ENCODE assay signal across 23 mouse cellular contexts in genomic region chr7:73747531-73747930, GRCm38 (mm10). TPM values are rescaled to one million over a fixed set of nuclear protein-coding genes. Genes with fewer than 3 reads are reported as not detected.
DNase-seq lines count a peak whose midpoint lies in the region; ATAC-seq lines count a peak whose summit lies in the region.
"Had no signal": no experiment of that assay in that cellular context is flagged by ENCODE, and none has a peak within 500 bp of the region (broad histone marks: within the 10 kb centered on the region; RNA-seq: fewer than 3 reads in every experiment).

No protein-coding gene starts in this region.

- 0 out of 2 replicates have a peak, but pooled peaks cover 6% of the 10 kb centered on the region for H3K9me3 ChIP-seq in hindbrain, embryonic 10.5 days
- peaks cover 7% of the 10 kb centered on the region; the same call in 1 of the 2 replicates for H3K9me3 ChIP-seq in hindbrain, embryonic 14.5 days (ENCODE audit: control insufficient read depth, low read length)
- no peaks in the 10 kb centered on the region for H3K9me3 ChIP-seq in intestine, embryonic 14.5 days (ENCODE audit: control insufficient read depth, low read length)
- no peaks in the 10 kb centered on the region for H3K9me3 ChIP-seq in intestine, embryonic 15.5 days
- H3K9me3 ChIP-seq in stomach, embryonic 15.5 days = no peaks in the 10 kb centered on the region
- no peaks in the 10 kb centered on the region for H3K9me3 ChIP-seq in forebrain, embryonic 12.5 days
- H3K9me3 ChIP-seq: embryonic facial prominence, embryonic 12.5 days; heart, embryonic 12.5 days; limb, embryonic 15.5 days; midbrain, embryonic 10.5 days had no signal

- ATAC-seq in hindbrain, embryonic 14.5 days (ENCODE audit: low FRiP score) = no peak
- ATAC-seq in intestine, embryonic 14.5 days (replicated peaks; ENCODE audit: low FRiP score, low TSS enrichment, low read depth) = peak; percentile 51; the same call in 1 of the 2 replicates
- ATAC-seq in intestine, embryonic 15.5 days = peak; percentile 87
- ATAC-seq in stomach, embryonic 15.5 days (ENCODE audit: insufficient read depth, low FRiP score, low read depth) = 0 out of 2 replicates have a peak, but pooled peaks have one; percentile 37
- no peak for ATAC-seq in forebrain, embryonic 12.5 days (ENCODE audit: low FRiP score)
- ATAC-seq: activated CD4-positive, CD25-positive, alpha-beta regulatory T cell, adult 4 months; forebrain, embryonic 14.5 days had no signal

- DNase-seq in hindbrain, embryonic 10.5 days (ENCODE audit: low spot score) = no peak
- no peak for DNase-seq in hindbrain, embryonic 14.5 days (ENCODE audit: low spot score)
- peak; percentile 57 for DNase-seq in intestine, embryonic 14.5 days (ENCODE audit: low spot score)
- DNase-seq in kidney, postnatal 10 days = no peak
- DNase-seq: adrenal gland, adult 8-10 months; cerebellum, adult 11-12 months; cerebellum, postnatal 25 days; gastrocnemius, adult 2 months; heart, postnatal 36 days; kidney, adult 18-20 months; left cerebral cortex, postnatal 4 days; thymus, postnatal 14 days had no signal

- H3K4me2 ChIP-seq in hindbrain, embryonic 14.5 days (replicated peaks) = no peak overlapping the region
- no peak overlapping the region for H3K4me2 ChIP-seq in intestine, embryonic 14.5 days (ENCODE audit: low read length)
- no peak overlapping the region for H3K4me2 ChIP-seq in intestine, embryonic 15.5 days (replicated peaks)
- peak overlapping the region; percentile 23; the same call in 1 of the 2 replicates for H3K4me2 ChIP-seq in stomach, embryonic 15.5 days
- H3K4me2 ChIP-seq in forebrain, embryonic 12.5 days = no peak overlapping the region
- H3K4me2 ChIP-seq: embryonic facial prominence, embryonic 12.5 days; heart, embryonic 12.5 days; limb, embryonic 15.5 days had no signal

- H3K9ac ChIP-seq in hindbrain, embryonic 14.5 days = no peak overlapping the region
- H3K9ac ChIP-seq in intestine, embryonic 14.5 days (ENCODE audit: low read length) = no peak overlapping the region
- H3K9ac ChIP-seq in intestine, embryonic 15.5 days = no peak overlapping the region
- H3K9ac ChIP-seq in stomach, embryonic 15.5 days = no peak overlapping the region
- no peak overlapping the region for H3K9ac ChIP-seq in forebrain, embryonic 12.5 days
- H3K9ac ChIP-seq: embryonic facial prominence, embryonic 12.5 days; heart, embryonic 12.5 days; limb, embryonic 15.5 days; liver, embryonic 14.5 days had no signal

- H3K4me3 ChIP-seq in hindbrain, embryonic 10.5 days = no peak overlapping the region
- H3K4me3 ChIP-seq in hindbrain, embryonic 14.5 days (replicated peaks; ENCODE audit: low read length) = no peak overlapping the region
- no peak overlapping the region for H3K4me3 ChIP-seq in intestine, embryonic 14.5 days (ENCODE audit: low read depth, low read length)
- no peak overlapping the region for H3K4me3 ChIP-seq in intestine, embryonic 15.5 days (replicated peaks)
- no peak overlapping the region for H3K4me3 ChIP-seq in stomach, embryonic 15.5 days (replicated peaks)
- H3K4me3 ChIP-seq in forebrain, embryonic 12.5 days (replicated peaks) = no peak overlapping the region
- H3K4me3 ChIP-seq: embryonic facial prominence, embryonic 12.5 days; gastrocnemius, adult 2 months; heart, embryonic 12.5 days; limb, embryonic 15.5 days; midbrain, embryonic 10.5 days had no signal

- 0 out of 2 replicates have a peak, but pooled peaks cover 6% of the 10 kb centered on the region for H3K4me1 ChIP-seq in hindbrain, embryonic 10.5 days (replicated peaks)
- no peaks in the 10 kb centered on the region for H3K4me1 ChIP-seq in hindbrain, embryonic 14.5 days (replicated peaks; ENCODE audit: control insufficient read depth, insufficient read depth, low read length)
- 0 out of 2 replicates have a peak, but pooled peaks cover 5% of the 10 kb centered on the region for H3K4me1 ChIP-seq in intestine, embryonic 14.5 days (replicated peaks; ENCODE audit: control insufficient read depth, insufficient read depth, low read length)
- H3K4me1 ChIP-seq in intestine, embryonic 15.5 days (replicated peaks) = no peaks in the 10 kb centered on the region
- peaks cover 34% of the 10 kb centered on the region for H3K4me1 ChIP-seq in stomach, embryonic 15.5 days
- peaks cover 8% of the 10 kb centered on the region for H3K4me1 ChIP-seq in forebrain, embryonic 12.5 days

- peak overlapping the region; percentile 56; the same call in 1 of the 2 replicates for H3K27ac ChIP-seq in hindbrain, embryonic 10.5 days
- no peak overlapping the region for H3K27ac ChIP-seq in hindbrain, embryonic 14.5 days
- 0 out of 2 replicates have a peak overlapping the region, but pooled peaks have one; percentile 8 for H3K27ac ChIP-seq in intestine, embryonic 14.5 days (ENCODE audit: low read depth)
- peak overlapping the region; percentile 42; the same call in 1 of the 2 replicates for H3K27ac ChIP-seq in intestine, embryonic 15.5 days
- H3K27ac ChIP-seq in stomach, embryonic 15.5 days = peak overlapping the region; percentile 81
- H3K27ac ChIP-seq in forebrain, embryonic 12.5 days = no peak overlapping the region
- H3K27ac ChIP-seq: embryonic facial prominence, embryonic 12.5 days; gastrocnemius, adult 2 months; limb, embryonic 15.5 days; liver, embryonic 14.5 days; midbrain, embryonic 10.5 days had no signal

- peaks cover 6% of the 10 kb centered on the region; the same call in 1 of the 2 replicates for H3K27me3 ChIP-seq in hindbrain, embryonic 10.5 days (ENCODE audit: insufficient read depth, poor library complexity, severe bottlenecking)
- no peaks in the 10 kb centered on the region for H3K27me3 ChIP-seq in hindbrain, embryonic 14.5 days (ENCODE audit: control insufficient read depth, insufficient read depth, low read length)
- no peaks in the 10 kb centered on the region for H3K27me3 ChIP-seq in intestine, embryonic 14.5 days (replicated peaks; ENCODE audit: control insufficient read depth, insufficient read depth, low read length)
- H3K27me3 ChIP-seq in intestine, embryonic 15.5 days (replicated peaks) = no peaks in the 10 kb centered on the region
- no peaks in the 10 kb centered on the region for H3K27me3 ChIP-seq in stomach, embryonic 15.5 days (replicated peaks)
- peaks cover 11% of the 10 kb centered on the region for H3K27me3 ChIP-seq in forebrain, embryonic 12.5 days
- H3K27me3 ChIP-seq: embryonic facial prominence, embryonic 12.5 days; heart, embryonic 12.5 days; limb, embryonic 15.5 days had no signal

- 91% methylated on average over 3 of the region's 3 CpGs for WGBS in hindbrain, embryonic 10.5 days
- WGBS in hindbrain, embryonic 14.5 days = 92% methylated on average over 3 of the region's 3 CpGs
- WGBS in intestine, embryonic 14.5 days = 71% methylated on average over 3 of the region's 3 CpGs
- WGBS in intestine, embryonic 15.5 days = 67% methylated on average over 3 of the region's 3 CpGs
- WGBS in stomach, embryonic 15.5 days = 76% methylated on average over 3 of the region's 3 CpGs
- 83% methylated on average over 3 of the region's 3 CpGs for WGBS in forebrain, embryonic 12.5 days

- H3K36me3 ChIP-seq in hindbrain, embryonic 10.5 days = no peaks in the 10 kb centered on the region
- no peaks in the 10 kb centered on the region for H3K36me3 ChIP-seq in hindbrain, embryonic 14.5 days (replicated peaks; ENCODE audit: control insufficient read depth, insufficient read depth)
- no peaks in the 10 kb centered on the region for H3K36me3 ChIP-seq in intestine, embryonic 14.5 days (ENCODE audit: control insufficient read depth, insufficient read depth, low read length)
- H3K36me3 ChIP-seq in intestine, embryonic 15.5 days = no peaks in the 10 kb centered on the region
- no peaks in the 10 kb centered on the region for H3K36me3 ChIP-seq in stomach, embryonic 15.5 days
- H3K36me3 ChIP-seq in forebrain, embryonic 12.5 days (replicated peaks) = no peaks in the 10 kb centered on the region
- H3K36me3 ChIP-seq: embryonic facial prominence, embryonic 12.5 days; heart, embryonic 12.5 days; limb, embryonic 15.5 days; midbrain, embryonic 10.5 days had no signal

RNA-seq across cellular contexts. Expression of gene Fam174b, which starts 7.4 kb away (rescaled TPM):
- 26.1 and 27.4 TPM in 2 replicates for polyA plus RNA-seq in hindbrain, embryonic 10.5 days (2016; fragmentation: Nextera tagmentation; extraction: Ambion mirVana)
- 32.9 and 37.6 TPM in 2 replicates for polyA plus RNA-seq in hindbrain, embryonic 14.5 days (2014; fragmentation: Nextera tagmentation; extraction: Ambion mirVana)
- 27.2 and 30.0 TPM in 2 replicates for polyA plus RNA-seq in intestine, embryonic 14.5 days (2014; fragmentation: Nextera tagmentation; extraction: Ambion mirVana)
- polyA plus RNA-seq in intestine, embryonic 15.5 days (2015; fragmentation: Nextera tagmentation; extraction: Ambion mirVana) = 30.4 and 37.8 TPM in 2 replicates
- 58.0 and 67.7 TPM in 2 replicates for polyA plus RNA-seq in stomach, embryonic 15.5 days (2015; fragmentation: Nextera tagmentation; extraction: Ambion mirVana)
- 23.4 and 26.7 TPM in 2 replicates for polyA plus RNA-seq in forebrain, embryonic 12.5 days (2016; fragmentation: Nextera tagmentation; extraction: Ambion mirVana)
- polyA plus RNA-seq: C2C12 had no signal

Comparison
In these comparisons a context has a peak if more than half of its experiments do, and no peak if none do; other contexts are left out.
1. H3K27ac ChIP-seq: peak in hindbrain, embryonic 10.5 days (single experiment), intestine, embryonic 14.5 days (single experiment), intestine, embryonic 15.5 days (single experiment) and stomach, embryonic 15.5 days (single experiment); none in hindbrain, embryonic 14.5 days (single experiment) and forebrain, embryonic 12.5 days (single experiment).
2. ATAC-seq: peak in intestine, embryonic 14.5 days (single experiment), intestine, embryonic 15.5 days (single experiment) and stomach, embryonic 15.5 days (single experiment); none in hindbrain, embryonic 14.5 days (single experiment) and forebrain, embryonic 12.5 days (single experiment).